Mouse (Mus musculus) myocyte (in vitro differentiated cells): Measurements from ENCODE around the gene Cdc42se2. TPM values are rescaled to one million over a fixed set of nuclear protein-coding genes. Genes with fewer than 3 reads are reported as not detected.

ENCODE experiments used
- H3K27me3 ChIP-seq: one replicate; pipeline ENCODE4 v1.6.1; 2011; ENCODE audit not compliant: control insufficient read depth, insufficient read depth, insufficient read length
- H3K36me3 ChIP-seq: one replicate; pipeline ENCODE4 v1.6.1; 2011; ENCODE audit not compliant: control insufficient read depth, insufficient read depth
- H3K4me2 ChIP-seq: one replicate; pipeline ENCODE4 v1.6.1; 2011; ENCODE audit warnings: low read depth, control low read depth
- H3K4me3 ChIP-seq: one replicate; pipeline ENCODE4 v1.5.1; 2011; ENCODE audit warnings: mild to moderate bottlenecking, control low read depth, moderate library complexity
- H3K79me2 ChIP-seq: one replicate; pipeline ENCODE4 v1.6.1; 2011; ENCODE audit not compliant: control insufficient read depth, insufficient read depth
- H3ac ChIP-seq: one replicate; pipeline ENCODE4 v1.6.1; 2011; ENCODE audit not compliant: control insufficient read depth, insufficient read length
- CEBPB ChIP-seq: IDR thresholded peaks from 2 replicates; pipeline ENCODE4 v1.6.1; 2011; ENCODE audit warnings: mild to moderate bottlenecking, moderate library complexity; ENCODE audit not compliant: poor library complexity, insufficient read depth, severe bottlenecking
- E2F4 ChIP-seq: IDR thresholded peaks from one replicate; pipeline ENCODE4 v1.6.1; 2011; ENCODE audit warnings: mild to moderate bottlenecking, control low read depth, moderate library complexity; ENCODE audit not compliant: insufficient read depth
- MAX ChIP-seq: IDR thresholded peaks from one replicate; pipeline ENCODE4 v1.6.1; 2011; ENCODE audit warnings: low read depth, mild to moderate bottlenecking, control low read depth
- MYOD1 ChIP-seq, 3 experiments: IDR thresholded peaks; one replicate each; pipeline ENCODE4 v1.6.1; 2011; ENCODE audit warnings: control low read depth in 2 of 3, low read depth in 2 of 3, mild to moderate bottlenecking in 2 of 3, moderate library complexity in 1 of 3; ENCODE audit not compliant: insufficient read length in 2 of 3, control insufficient read depth in 1 of 3
- MYOG ChIP-seq, 3 experiments: IDR thresholded peaks; one replicate each; pipeline ENCODE4 v1.6.1; 2011; ENCODE audit warnings: control low read depth in 2 of 3, low read depth in 2 of 3, mild to moderate bottlenecking in 2 of 3; ENCODE audit not compliant: insufficient read length in 2 of 3, control insufficient read depth in 1 of 3, insufficient read depth in 1 of 3
- POLR2A ChIP-seq: IDR thresholded peaks from one replicate; pipeline ENCODE4 v1.6.1; 2011; ENCODE audit warnings: low read depth, mild to moderate bottlenecking, control low read depth, moderate library complexity; ENCODE audit not compliant: insufficient read length
- POLR2AphosphoS2 ChIP-seq: IDR thresholded peaks from one replicate; pipeline ENCODE4 v1.6.1; 2011; ENCODE audit warnings: low read depth, control low read depth; ENCODE audit not compliant: insufficient read length
- REST ChIP-seq: IDR thresholded peaks from one replicate; pipeline ENCODE4 v1.6.1; 2011; ENCODE audit warnings: mild to moderate bottlenecking, control low read depth, moderate library complexity; ENCODE audit not compliant: insufficient read depth, insufficient read length
- SRF ChIP-seq: IDR thresholded peaks from one replicate; pipeline ENCODE4 v1.6.1; 2011; ENCODE audit warnings: low read depth; ENCODE audit not compliant: control insufficient read depth, insufficient read length
- TCF12 ChIP-seq: IDR thresholded peaks from one replicate; pipeline ENCODE4 v1.6.1; 2011; ENCODE audit warnings: mild to moderate bottlenecking, control low read depth; ENCODE audit not compliant: poor library complexity, insufficient read depth, severe bottlenecking
- TCF3 ChIP-seq: IDR thresholded peaks from one replicate; pipeline ENCODE4 v1.6.1; 2011; ENCODE audit warnings: low read depth, control low read depth; ENCODE audit not compliant: insufficient read length
- USF1 ChIP-seq: IDR thresholded peaks from one replicate; pipeline ENCODE4 v1.6.1; 2011; ENCODE audit warnings: low read depth, mild to moderate bottlenecking, control low read depth, moderate library complexity
- polyA plus RNA-seq: library from polyadenylated mRNA; unstranded; fragments of >200 nt; fragmentation: generic; extraction: Trizol; gene quantifications from one replicate; pipeline ENCODE4 v1.2.1, GENCODE M21; 2012; ENCODE audit warnings: missing spikeins

The Cdc42se2 gene
- polyA plus RNA-seq, 1 experiment = 51.0 TPM

DNA sequence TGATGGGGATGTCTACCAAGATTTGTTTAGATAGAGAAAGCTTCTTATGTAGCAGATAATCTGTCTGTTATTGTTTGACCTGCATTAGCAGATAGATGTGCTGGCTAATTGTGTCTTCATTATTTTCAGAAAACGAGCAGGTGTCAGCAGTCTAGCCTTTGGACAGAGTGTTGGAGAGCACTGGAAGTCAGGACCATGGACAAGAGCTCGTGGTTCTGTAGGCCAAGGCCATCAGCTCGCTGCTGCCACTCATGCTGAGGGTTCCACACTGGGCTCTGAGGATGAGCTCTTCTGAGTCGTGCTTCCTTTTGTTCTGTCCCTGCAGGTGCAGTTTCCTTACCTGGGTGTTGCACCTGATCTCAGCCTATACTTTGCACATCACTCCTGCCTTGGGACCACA lies 91.5 kb downstream of the Cdc42se2 start:
- H3ac ChIP-seq = no peak overlapping the region
- H3K79me2 ChIP-seq = no peaks in the 10 kb centered on the region
- H3K4me2 ChIP-seq = no peak overlapping the region
- no peak overlapping the region for H3K4me3 ChIP-seq
- H3K36me3 ChIP-seq = peaks cover 27% of the 10 kb centered on the region
- TF ChIP-seq MYOG (IDR thresholded peaks at IDR 0.05; ENCODE audit: control insufficient read depth in 1 of 3, insufficient read depth in 1 of 3, insufficient read length in 2 of 3, low read depth in 2 of 3) (no peak), REST (peak; percentile 95), TCF3 (no peak)
- H3K27me3 ChIP-seq = no peaks in the 10 kb centered on the region

DNA sequence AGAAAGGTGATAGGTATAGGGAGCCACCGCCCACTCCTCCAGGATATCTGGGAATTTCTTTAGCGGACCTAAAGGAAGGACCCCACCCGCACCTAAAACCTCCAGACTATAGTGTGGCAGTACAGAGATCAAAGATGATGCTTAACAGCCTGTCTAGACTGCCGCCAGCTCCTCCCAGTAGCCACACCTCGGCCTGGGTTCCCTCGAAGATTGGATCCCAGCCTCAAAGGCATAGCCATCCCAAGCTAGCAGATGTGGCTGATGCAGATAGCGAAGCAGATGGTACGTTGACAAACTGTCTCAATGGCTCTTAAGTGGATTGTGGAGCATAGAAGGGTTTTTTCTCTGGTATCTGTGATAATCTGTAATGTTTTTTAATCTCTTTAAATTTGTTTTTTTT lies 93.2 kb downstream of the Cdc42se2 start:
- no peak overlapping the region for H3K4me3 ChIP-seq
- no peak overlapping the region for H3ac ChIP-seq
- TF ChIP-seq CEBPB = no peak
- TF ChIP-seq TCF12 = no peak
- TF ChIP-seq TCF3 = no peak
- TF ChIP-seq SRF = no peak
- TF ChIP-seq MYOD1 (IDR thresholded peaks at IDR 0.05; ENCODE audit: control insufficient read depth in 1 of 3, insufficient read length in 2 of 3, low read depth in 2 of 3) = no peak
- no peak for TF ChIP-seq MYOG (IDR thresholded peaks at IDR 0.05; ENCODE audit: control insufficient read depth in 1 of 3, insufficient read depth in 1 of 3, insufficient read length in 2 of 3, low read depth in 2 of 3)
- TF ChIP-seq USF1 = no peak
- TF ChIP-seq POLR2AphosphoS2 = no peak
- no peak for TF ChIP-seq E2F4
- no peak for TF ChIP-seq POLR2A
- TF ChIP-seq REST = no peak
- no peak for TF ChIP-seq MAX
- H3K79me2 ChIP-seq = no peaks in the 10 kb centered on the region
- no peaks in the 10 kb centered on the region for H3K27me3 ChIP-seq
- H3K36me3 ChIP-seq = peaks cover 29% of the 10 kb centered on the region
- no peak overlapping the region for H3K4me2 ChIP-seq

DNA sequence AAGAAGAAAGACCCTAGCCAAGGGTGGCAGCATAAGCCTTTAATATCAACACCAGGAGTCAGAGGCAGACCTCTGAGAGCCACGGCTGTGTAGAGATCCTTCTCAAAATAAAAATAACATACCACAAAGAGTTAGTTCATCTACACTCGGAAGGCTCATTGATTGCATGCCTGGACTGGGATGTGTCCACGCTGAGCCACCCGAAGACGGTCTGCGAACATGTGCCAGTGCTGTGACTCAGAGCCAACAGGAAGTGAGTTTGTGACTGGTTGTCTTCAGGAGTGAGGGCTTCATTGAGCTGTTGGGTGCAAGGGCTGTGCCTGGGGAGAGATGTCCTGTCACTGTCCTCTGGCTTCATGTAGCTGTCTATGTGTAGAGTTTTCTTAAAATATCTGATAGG lies 93.8 kb downstream of the Cdc42se2 start:
- Histone ChIP-seq H3K36me3 (peaks cover 29% of the 10 kb centered on the region), H3K4me3 (no peak overlapping the region), H3K79me2 (no peaks in the 10 kb centered on the region), H3K27me3 (no peaks in the 10 kb centered on the region), H3K4me2 (no peak overlapping the region), H3ac (no peak overlapping the region)
- TF ChIP-seq MYOG (IDR thresholded peaks at IDR 0.05; ENCODE audit: control insufficient read depth in 1 of 3, insufficient read depth in 1 of 3, insufficient read length in 2 of 3, low read depth in 2 of 3) (peak in 1 of 3 experiments; percentile 21), MAX (no peak), CEBPB (no peak), TCF3 (no peak), E2F4 (no peak)

DNA sequence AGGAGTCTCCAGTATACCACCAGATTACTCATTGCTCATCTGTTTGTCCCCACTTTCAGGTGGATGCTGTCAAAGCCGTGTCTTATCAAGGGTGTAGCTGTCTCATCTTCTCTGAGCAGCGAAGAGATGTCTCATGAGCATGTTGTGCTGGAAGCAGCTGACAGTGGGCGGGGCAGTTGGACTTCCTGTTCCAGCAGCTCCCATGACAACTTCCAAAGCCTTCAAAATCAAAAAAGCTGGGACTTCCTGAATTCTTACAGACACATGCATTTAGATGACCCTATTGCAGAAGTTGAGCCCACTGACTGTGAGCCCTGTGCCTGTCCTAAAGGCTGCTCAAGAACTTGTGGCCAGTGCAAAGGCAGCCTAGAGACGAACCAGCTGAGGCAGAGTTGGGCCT lies 96.3 kb downstream of the Cdc42se2 start:
- peaks cover 20% of the 10 kb centered on the region for H3K36me3 ChIP-seq
- TF ChIP-seq POLR2AphosphoS2 (no peak), TCF3 (no peak), CEBPB (no peak), E2F4 (no peak), TCF12 (no peak), MYOD1 (IDR thresholded peaks at IDR 0.05; ENCODE audit: control insufficient read depth in 1 of 3, insufficient read length in 2 of 3, low read depth in 2 of 3) (no peak), MYOG (IDR thresholded peaks at IDR 0.05; ENCODE audit: control insufficient read depth in 1 of 3, insufficient read depth in 1 of 3, insufficient read length in 2 of 3, low read depth in 2 of 3) (no peak), USF1 (no peak), MAX (no peak), REST (no peak), POLR2A (no peak), SRF (no peak)
- no peak overlapping the region for H3K4me2 ChIP-seq
- no peak overlapping the region for H3ac ChIP-seq
- no peak overlapping the region for H3K4me3 ChIP-seq
- no peaks in the 10 kb centered on the region for H3K79me2 ChIP-seq
- no peaks in the 10 kb centered on the region for H3K27me3 ChIP-seq

DNA sequence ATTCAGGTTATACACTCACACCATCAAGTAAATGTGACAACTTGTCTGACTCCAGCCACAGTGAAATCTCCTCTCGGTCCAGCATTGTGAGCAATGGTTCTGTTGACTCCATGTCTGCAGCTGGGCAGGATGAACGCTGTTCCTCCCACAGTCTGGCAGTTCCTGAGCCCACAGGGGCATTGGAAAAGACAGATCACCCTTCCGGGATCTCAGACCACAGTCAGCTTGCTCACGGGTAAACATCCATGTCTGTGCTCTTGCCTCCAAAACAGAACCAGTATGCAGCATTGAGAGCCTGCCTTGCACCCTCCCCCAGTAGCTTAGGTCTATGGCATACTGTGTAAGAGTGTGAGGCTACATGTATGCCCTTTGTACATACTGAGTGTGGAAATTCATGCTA lies 97.3 kb downstream of the Cdc42se2 start:
- no peak for TF ChIP-seq MYOD1 (IDR thresholded peaks at IDR 0.05; ENCODE audit: control insufficient read depth in 1 of 3, insufficient read length in 2 of 3, low read depth in 2 of 3)
- TF ChIP-seq CEBPB = no peak
- no peak for TF ChIP-seq MYOG (IDR thresholded peaks at IDR 0.05; ENCODE audit: control insufficient read depth in 1 of 3, insufficient read depth in 1 of 3, insufficient read length in 2 of 3, low read depth in 2 of 3)
- no peak for TF ChIP-seq TCF12
- TF ChIP-seq REST = no peak
- TF ChIP-seq E2F4 = no peak
- no peak for TF ChIP-seq TCF3
- no peak for TF ChIP-seq POLR2AphosphoS2
- TF ChIP-seq MAX = no peak
- TF ChIP-seq SRF = no peak
- no peak for TF ChIP-seq USF1
- no peak for TF ChIP-seq POLR2A
- H3K79me2 ChIP-seq = no peaks in the 10 kb centered on the region
- H3K4me3 ChIP-seq = no peak overlapping the region
- H3K27me3 ChIP-seq = no peaks in the 10 kb centered on the region
- no peak overlapping the region for H3K4me2 ChIP-seq
- peaks cover 23% of the 10 kb centered on the region for H3K36me3 ChIP-seq
- H3ac ChIP-seq = no peak overlapping the region
